Mouse (Mus musculus) left cerebral cortex, postnatal 25 days (tissue): ENCODE measurements around the gene Car6. TPM values are rescaled to one million over a fixed set of nuclear protein-coding genes. Genes with fewer than 3 reads are reported as not detected.

Source experiments
- DNase-seq, 2 experiments: peaks; one replicate each; pipeline ENCODE4 v3.0.0; 2022; ENCODE audit warnings: low spot score in 2 of 2, mixed read lengths in 1 of 2
- intact Hi-C: fragments of 180-260 bp; cut with DNase I; formaldehyde crosslinking; loops from one replicate; pipeline ENCODE4 v1.15.1; 2025
- total RNA-seq, 2 experiments: library from RNA; stranded (reverse); gene quantifications; 2 replicates each; pipeline ENCODE4 v1.2.3; 2021

Car6 gene
- total RNA-seq, 2 experiments from 2014 or later, result not detected

- peak; percentile 74 to 92 for DNase-seq
- intact Hi-C loops, result no loop called here
Measured at GRCm38 (mm10) chr4:150230460-150231407, 29.6 kb upstream of the Car6 start.

- no peak for DNase-seq
- intact Hi-C loops, result no loop called here
Measured at GRCm38 (mm10) chr4:150229747-150230390, 28.7 kb upstream of the Car6 start.

GRCm38 (mm10) chr4:150228581-150229348 lies 27.6 kb upstream of the Car6 start:
- DNase-seq, result no peak

GRCm38 (mm10) chr4:150226818-150227688 lies 25.9 kb upstream of the Car6 start:
- intact Hi-C loops, result no loop called here
- DNase-seq, result peak in 1 of 2 experiments; percentile 80

More at GRCm38 (mm10) chr4:150228581-150229348, 27.6 kb upstream of the Car6 start:
- intact Hi-C loops, result no loop called here

GRCm38 (mm10) chr4:150225700-150226099 lies 24.6 kb upstream of the Car6 start:
- DNase-seq, result no peak
- intact Hi-C loops, result no loop called here

- DNase-seq, result no peak
- intact Hi-C loops, result no loop called here
Measured at GRCm38 (mm10) chr4:150223830-150224229, 22.7 kb upstream of the Car6 start.

GRCm38 (mm10) chr4:150221017-150221640 lies 20.0 kb upstream of the Car6 start:
- intact Hi-C loops, result no loop called here

GRCm38 (mm10) chr4:150220584-150220983 lies 19.5 kb upstream of the Car6 start:
- no peak for DNase-seq
- intact Hi-C loops, result no loop called here

More at GRCm38 (mm10) chr4:150221017-150221640, 20.0 kb upstream of the Car6 start:
- DNase-seq, result no peak

- DNase-seq, result peak in 1 of 2 experiments; percentile 53
- intact Hi-C loops, result loop anchor here (2.0 kb wide), 2 partner anchors 47 to 83 kb away; no protein-coding TSS in a partner anchor
Measured at GRCm38 (mm10) chr4:150219501-150220292, 18.6 kb upstream of the Car6 start.

GRCm38 (mm10) chr4:150217935-150218334 lies 16.8 kb upstream of the Car6 start:
- intact Hi-C loops, result loop anchor here (2.0 kb wide), 2 partner anchors 45 to 81 kb away; no protein-coding TSS in a partner anchor
- DNase-seq, result no peak

- intact Hi-C loops, result no loop called here
- no peak for DNase-seq
Measured at GRCm38 (mm10) chr4:150217042-150217554, 16.0 kb upstream of the Car6 start.

- intact Hi-C loops, result no loop called here
- DNase-seq, result no peak
Measured at GRCm38 (mm10) chr4:150216423-150216822, 15.3 kb upstream of the Car6 start.

- no peak for DNase-seq
- intact Hi-C loops, result no loop called here
Measured at GRCm38 (mm10) chr4:150213910-150214309, 12.8 kb upstream of the Car6 start.

GRCm38 (mm10) chr4:150212553-150212971 lies 11.4 kb upstream of the Car6 start:
- intact Hi-C loops, result no loop called here
- peak in 1 of 2 experiments; percentile 32 for DNase-seq

GRCm38 (mm10) chr4:150211930-150212552 lies 10.9 kb upstream of the Car6 start:
- intact Hi-C loops, result no loop called here
- no peak for DNase-seq

- DNase-seq, result no peak
- intact Hi-C loops, result no loop called here
Measured at GRCm38 (mm10) chr4:150210306-150210705, 9.2 kb upstream of the Car6 start.

- intact Hi-C loops, result no loop called here
- no peak for DNase-seq
Measured at GRCm38 (mm10) chr4:150209751-150210150, 8.6 kb upstream of the Car6 start.
